Mouse (Mus musculus) brain, adult 2 months (tissue): Measurements from ENCODE around the gene Gm11077.

Experiments
- DNase-seq: peaks from one replicate; pipeline ENCODE4 v3.0.0; 2011; ENCODE audit warnings: low read depth, low spot score

The Gm11077 gene

GRCm38 (mm10) chr6:140729272-140729671, at the start of gene Gm11077:
Gm11077 (plus strand) TSS chr6:140729284.
- no peak for DNase-seq

GRCm38 (mm10) chr6:140680713-140681112, 48.4 kb upstream of the Gm11077 start:
- no peak for DNase-seq

- no peak for DNase-seq
Measured at GRCm38 (mm10) chr6:140682829-140683228, 46.3 kb upstream of the Gm11077 start.

GRCm38 (mm10) chr6:140684403-140684802, 44.7 kb upstream of the Gm11077 start:
- no peak for DNase-seq

- peak; percentile 72 for DNase-seq
Measured at GRCm38 (mm10) chr6:140689617-140690404, 39.3 kb upstream of the Gm11077 start.

- DNase-seq, result no peak
Measured at GRCm38 (mm10) chr6:140692160-140692559, 36.9 kb upstream of the Gm11077 start.

GRCm38 (mm10) chr6:140696192-140696879, 32.7 kb upstream of the Gm11077 start:
- peak; percentile 79 for DNase-seq

- peak; percentile 84 for DNase-seq
Measured at GRCm38 (mm10) chr6:140697994-140698393, 31.1 kb upstream of the Gm11077 start.

GRCm38 (mm10) chr6:140698596-140698995, 30.5 kb upstream of the Gm11077 start:
- DNase-seq, result no peak

- DNase-seq, result no peak
Measured at GRCm38 (mm10) chr6:140701259-140701658, 27.8 kb upstream of the Gm11077 start.

- no peak for DNase-seq
Measured at GRCm38 (mm10) chr6:140705132-140705531, 24.0 kb upstream of the Gm11077 start.

- no peak for DNase-seq
Measured at GRCm38 (mm10) chr6:140706056-140706455, 23.0 kb upstream of the Gm11077 start.

- no peak for DNase-seq
Measured at GRCm38 (mm10) chr6:140708059-140708458, 21.0 kb upstream of the Gm11077 start.

- DNase-seq, result no peak
Measured at GRCm38 (mm10) chr6:140709415-140710107, 19.5 kb upstream of the Gm11077 start.

- peak; percentile 80 for DNase-seq
Measured at GRCm38 (mm10) chr6:140712754-140713153, 16.3 kb upstream of the Gm11077 start.

- DNase-seq, result peak; percentile 87
Measured at GRCm38 (mm10) chr6:140714905-140715365, 14.1 kb upstream of the Gm11077 start.

GRCm38 (mm10) chr6:140722058-140722457, 7.0 kb upstream of the Gm11077 start:
- no peak for DNase-seq

GRCm38 (mm10) chr6:140730669-140731401, 1.8 kb downstream of the Gm11077 start:
- DNase-seq, result peak; percentile 9

GRCm38 (mm10) chr6:140731402-140731730, 2.3 kb downstream of the Gm11077 start:
- peak; percentile 90 for DNase-seq

GRCm38 (mm10) chr6:140732971-140733640, 4.0 kb downstream of the Gm11077 start:
- peak; percentile 33 for DNase-seq

- DNase-seq, result peak; percentile 38
Measured at GRCm38 (mm10) chr6:140733641-140733986, 4.5 kb downstream of the Gm11077 start.
